Mouse (Mus musculus) G1E (cell line): ENCODE measurements around the gene Tom1l2.

Experiments
- CTCF ChIP-seq: IDR thresholded peaks from 2 replicates; pipeline ENCODE4 v1.5.1; 2012; ENCODE audit warnings: low read depth, low read length, inconsistent platforms, mixed read lengths
- GATA2 ChIP-seq: IDR thresholded peaks from 2 replicates; pipeline ENCODE4 v1.6.1; 2012; ENCODE audit warnings: low read depth, low read length, inconsistent platforms, borderline replicate concordance
- POLR2AphosphoS5 ChIP-seq: IDR thresholded peaks from 2 replicates; pipeline ENCODE4 v1.6.1; 2012; ENCODE audit warnings: low read depth, low read length, inconsistent platforms; ENCODE audit not compliant: insufficient replicate concordance
- TAL1 ChIP-seq: conservative IDR thresholded peaks from 2 replicates; pipeline ENCODE4 v1.6.1; 2012; ENCODE audit warnings: low read depth, low read length, inconsistent platforms, mixed read lengths

- no peak for TF ChIP-seq CTCF
- TF ChIP-seq GATA2, result no peak
- TF ChIP-seq TAL1, result no peak
- TF ChIP-seq POLR2AphosphoS5, result no peak
Observed at GRCm38 (mm10) chr11:60370431-60370830, 17.7 kb upstream of the Tom1l2 start.
